Mouse (Mus musculus) v-Abl transformed pro-B cells (cell line): ENCODE measurements around the gene Fa2h.
"Not testable (repeated sequence)": the region's sequence is repeated elsewhere in the genome, so short reads cannot be mapped to it uniquely, and the experiment has no call there.

Experiments used
- in situ Hi-C, 2 experiments: fragments of 400-800 bp; cut with MboI; formaldehyde crosslinking; loops; one replicate each; pipeline ENCODE4 v1.15.1; 2025; ENCODE audit not compliant: unreplicated experiment in 2 of 2

The Fa2h gene

DNA sequence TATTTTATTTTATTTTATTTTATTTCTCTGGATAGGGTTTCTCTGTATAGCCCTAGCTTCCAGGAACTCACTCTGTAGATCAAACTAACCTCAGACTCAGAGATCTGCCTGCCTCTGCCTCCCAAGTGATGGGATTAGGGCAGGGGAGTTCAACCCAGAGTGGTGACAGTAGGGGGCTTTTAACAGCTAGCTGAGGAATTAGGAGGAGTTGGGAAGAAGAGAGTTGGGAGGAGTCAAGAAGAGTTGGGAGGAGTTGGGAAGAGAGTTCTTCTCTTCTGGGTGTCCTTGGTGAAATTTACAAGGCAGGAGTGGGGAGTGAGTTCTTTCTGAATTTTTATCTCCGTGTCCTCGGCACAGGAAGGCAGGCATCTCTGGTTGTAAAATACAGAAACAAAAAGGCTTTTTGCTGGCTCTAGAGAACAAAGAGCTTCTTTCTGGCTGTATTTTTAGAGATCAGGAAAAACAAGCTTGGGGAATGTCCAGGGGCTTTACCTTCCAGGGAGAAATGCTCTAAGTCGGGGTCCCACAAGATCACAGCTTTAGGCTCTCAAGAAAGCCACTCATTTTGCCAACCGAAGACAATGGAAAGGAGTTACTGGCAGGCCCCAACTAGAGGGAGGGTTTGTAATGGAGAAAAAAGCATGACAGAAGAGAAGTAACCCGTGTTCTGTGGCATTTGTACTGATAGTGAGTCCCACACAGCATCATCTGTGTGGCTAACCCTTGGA lies 90.4 kb downstream of the Fa2h start:
- in situ Hi-C loops = not testable (repeated sequence)

DNA sequence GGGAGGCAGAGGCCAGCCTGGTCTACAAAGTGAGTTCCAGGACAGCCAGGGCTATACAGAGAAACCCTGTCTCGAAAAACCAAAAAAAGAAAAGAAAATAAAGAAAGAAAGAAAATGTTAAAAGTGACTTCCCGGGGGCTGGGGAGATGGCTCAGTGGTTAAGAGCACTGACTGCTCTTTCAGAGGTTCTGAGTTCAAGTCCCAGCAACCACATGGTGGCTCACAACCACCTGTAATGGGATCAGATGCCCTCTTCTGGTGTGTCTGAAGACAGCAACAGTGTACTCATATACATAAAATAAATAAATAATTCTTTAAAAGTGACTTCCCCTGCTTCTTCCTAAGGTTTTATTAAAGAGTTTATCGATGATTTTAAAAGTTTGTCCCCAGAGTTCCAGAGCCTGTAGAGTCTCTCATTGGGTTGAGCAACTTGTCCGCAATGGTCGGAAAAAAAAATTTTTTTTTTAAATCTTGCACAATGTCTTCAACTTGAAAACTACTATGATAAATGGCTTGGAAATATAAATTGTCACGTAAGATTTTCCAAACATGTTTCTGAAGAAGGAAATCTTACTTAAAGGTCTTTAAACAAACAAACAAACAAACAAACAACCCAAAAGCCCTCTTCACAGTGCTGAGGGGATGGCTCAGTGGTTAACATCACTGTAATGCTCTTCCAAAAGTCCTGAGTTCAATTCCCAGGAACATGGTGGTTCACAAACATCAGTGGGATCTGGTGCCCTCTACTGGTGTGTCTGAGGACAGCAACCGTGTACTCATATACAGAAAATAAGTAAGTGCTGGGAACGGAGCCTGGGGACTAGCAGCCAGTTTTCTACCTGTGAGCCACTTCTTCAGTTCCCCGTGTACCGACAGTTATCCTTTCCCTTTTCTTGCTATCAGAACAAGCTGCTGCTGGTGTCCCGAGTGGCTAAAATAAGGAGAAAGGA lies 92.8 kb downstream of the Fa2h start:
- in situ Hi-C loops = no loop called here

- in situ Hi-C loops = loop anchor here (10.0 to 25.0 kb wide), 2 partner anchors 445 to 463 kb away; partner anchors contain the start of genes Cog4 (in 1 of the 2) and Sf3b3 (in 1 of the 2)
Observed at GRCm38 (mm10) chr8:111299821-111300568, 93.6 kb downstream of the Fa2h start, which contains the start of gene Rfwd3. TSS of gene Rfwd3 (minus strand) at chr8:111300222.

GRCm38 (mm10) chr8:111299363-111299820 lies 94.2 kb downstream of the Fa2h start:
- in situ Hi-C loops = loop anchor here (10.0 to 25.0 kb wide), 2 partner anchors 445 to 462 kb away; partner anchors contain the start of genes Cog4 (in 1 of the 2) and Sf3b3 (in 1 of the 2)

DNA sequence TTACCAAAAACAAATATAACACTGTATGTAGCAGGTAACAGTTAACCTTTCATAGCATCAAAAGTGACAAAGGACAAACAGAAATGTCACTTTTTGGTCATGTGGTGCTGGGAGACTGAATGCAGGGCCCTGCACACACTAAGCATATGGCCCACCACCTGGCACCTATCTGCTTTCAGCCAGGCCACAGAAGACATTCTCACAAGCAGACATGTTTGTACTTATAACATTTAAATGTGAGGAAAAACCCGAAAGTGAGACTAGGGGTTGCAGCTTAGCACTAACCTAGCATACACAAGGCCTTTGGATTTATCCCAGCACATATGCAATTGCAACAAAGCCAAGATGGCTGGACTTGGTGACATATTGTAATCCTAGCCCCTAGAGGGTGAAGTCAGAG lies 95.6 kb downstream of the Fa2h start:
- in situ Hi-C loops = loop anchor here (10.0 to 25.0 kb wide), 2 partner anchors 443 to 461 kb away; partner anchors contain the start of genes Cog4 (in 1 of the 2) and Sf3b3 (in 1 of the 2)
